Mouse (Mus musculus) R1 (cell line): ENCODE results near the gene Gng13.

Source experiments
- DNase-seq: peaks from one replicate; pipeline ENCODE4 v3.0.0-alpha.2; 2018; ENCODE audit warnings: low read depth, low spot score

Gng13 gene

DNA sequence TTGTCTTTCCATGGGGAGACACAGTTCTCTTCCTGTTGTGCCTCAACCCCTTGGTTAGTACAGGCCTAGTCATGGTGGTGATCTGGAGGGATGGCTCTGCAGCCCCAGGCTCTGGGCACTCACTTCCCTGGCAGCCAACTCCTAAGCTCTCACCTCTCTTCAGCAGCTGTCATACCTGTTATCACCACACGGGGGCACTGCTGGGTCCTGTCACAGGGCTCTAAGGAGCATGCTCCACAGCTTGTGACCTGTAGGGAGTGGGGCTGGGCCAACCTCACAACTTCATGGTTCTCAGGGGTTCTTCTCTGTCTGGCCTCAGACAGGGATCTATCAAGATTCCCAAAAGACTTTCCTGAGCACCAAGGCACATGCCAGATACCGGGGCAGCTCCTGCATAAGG, 15.1 kb downstream of the Gng13 start:
- DNase-seq: peak; percentile 70

DNA sequence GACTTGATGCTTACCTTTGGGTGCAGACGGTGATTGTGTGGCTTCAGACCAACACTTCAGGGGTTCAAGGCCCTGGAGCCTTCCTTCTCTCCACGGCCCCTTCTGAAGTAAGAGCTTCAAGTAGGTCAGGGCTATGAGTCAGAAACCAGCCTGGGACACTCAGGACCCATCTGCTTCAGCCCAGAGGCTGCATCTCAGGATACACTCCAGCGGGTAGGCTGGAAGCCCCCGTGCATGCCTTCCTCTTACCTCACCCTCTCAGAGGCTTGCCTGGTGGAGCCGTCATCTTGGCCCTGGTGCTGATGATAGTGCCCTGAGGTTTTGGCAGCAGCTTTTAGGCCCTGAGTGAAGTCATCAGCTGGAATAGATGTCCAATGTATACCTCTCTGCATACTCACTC, 18.3 kb downstream of the Gng13 start:
- DNase-seq: no peak

- DNase-seq: no peak
These were observed 18.8 kb downstream of the Gng13 start, which contains the start of gene Mslnl for GRCm38 (mm10) chr17:25735745-25736144. Gene Mslnl (plus strand): TSS chr17:25736042.

DNA sequence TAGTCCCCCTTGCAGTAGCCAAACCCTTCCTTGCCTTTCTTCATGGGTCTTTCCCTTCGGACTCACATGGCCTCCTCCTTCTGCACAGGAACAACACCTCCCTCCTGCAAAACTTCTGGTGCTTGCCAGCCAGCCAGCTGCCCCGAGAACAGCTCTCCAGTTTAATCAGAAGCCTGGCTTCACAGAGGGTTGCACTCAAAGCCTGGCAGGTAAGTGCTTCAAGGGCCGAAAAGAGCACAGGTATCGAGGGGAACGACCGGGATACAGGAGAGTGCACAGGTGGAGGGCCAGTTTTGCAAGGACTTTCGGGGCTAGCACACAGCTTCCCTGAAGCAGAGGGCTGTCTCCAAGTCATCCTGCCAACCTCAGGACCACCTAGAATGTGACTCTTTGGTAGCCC, 21.9 kb downstream of the Gng13 start:
- DNase-seq: no peak

GRCm38 (mm10) chr17:25741471-25741870, 24.5 kb downstream of the Gng13 start:
- DNase-seq: peak; percentile 67

DNA sequence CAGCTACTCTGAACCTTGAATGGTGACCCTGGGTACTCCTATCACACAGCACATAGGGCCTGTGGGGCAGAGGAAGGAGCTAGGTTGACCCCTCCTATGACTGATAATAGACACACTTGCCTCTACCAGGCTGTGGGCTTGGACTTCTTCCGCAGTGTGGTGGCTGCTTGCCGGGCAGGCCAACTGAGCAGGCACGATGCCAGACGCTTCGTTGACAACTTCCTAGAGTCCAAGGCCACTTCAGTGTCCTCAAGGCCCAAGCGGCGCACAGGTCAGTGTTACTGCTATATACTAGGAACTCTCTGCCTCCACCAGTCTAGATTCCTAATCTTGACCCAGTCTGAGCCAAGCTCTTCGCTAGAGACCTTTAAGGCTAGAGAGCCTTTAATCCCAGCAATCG, 26.9 kb downstream of the Gng13 start:
- no peak for DNase-seq

DNA sequence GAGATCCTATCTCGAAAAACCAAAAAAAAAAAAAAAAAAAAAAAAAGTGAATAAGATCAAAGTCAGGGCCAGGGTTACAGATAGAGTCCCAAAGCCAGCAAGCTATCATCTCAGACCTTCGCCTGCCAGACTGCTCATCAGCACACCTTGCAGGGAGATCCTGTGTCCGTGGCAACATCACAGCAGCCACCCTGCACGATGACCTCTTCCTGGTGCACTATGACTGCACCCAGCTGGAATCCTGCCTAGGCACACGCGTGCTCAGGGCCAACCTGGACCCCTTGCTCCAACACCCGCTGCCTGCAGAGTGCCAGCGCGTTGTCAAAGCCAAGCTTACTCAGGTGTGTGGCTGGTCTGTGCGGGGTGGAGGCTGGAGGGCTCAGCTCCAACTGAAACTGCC, 27.3 kb downstream of the Gng13 start:
- DNase-seq: no peak

DNA sequence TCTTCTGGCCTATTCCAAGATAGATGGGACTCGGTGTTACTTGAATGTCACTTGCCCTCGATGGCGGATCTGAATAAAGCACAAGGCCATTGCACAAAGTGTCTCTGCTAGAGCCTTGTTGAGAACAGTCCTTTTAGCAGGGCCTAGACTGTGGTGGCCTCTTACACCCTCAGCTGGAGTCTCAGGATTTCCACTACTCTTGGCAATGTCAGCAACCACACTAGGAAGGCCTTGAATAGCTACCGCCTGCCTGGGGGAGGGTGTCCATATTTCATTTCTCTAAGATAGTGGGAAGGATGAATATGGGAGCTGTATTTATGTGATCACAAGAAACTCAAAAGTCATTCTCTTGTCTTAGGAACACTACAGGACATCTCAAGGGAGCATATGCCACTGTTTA, 31.3 kb downstream of the Gng13 start:
- no peak for DNase-seq

DNA sequence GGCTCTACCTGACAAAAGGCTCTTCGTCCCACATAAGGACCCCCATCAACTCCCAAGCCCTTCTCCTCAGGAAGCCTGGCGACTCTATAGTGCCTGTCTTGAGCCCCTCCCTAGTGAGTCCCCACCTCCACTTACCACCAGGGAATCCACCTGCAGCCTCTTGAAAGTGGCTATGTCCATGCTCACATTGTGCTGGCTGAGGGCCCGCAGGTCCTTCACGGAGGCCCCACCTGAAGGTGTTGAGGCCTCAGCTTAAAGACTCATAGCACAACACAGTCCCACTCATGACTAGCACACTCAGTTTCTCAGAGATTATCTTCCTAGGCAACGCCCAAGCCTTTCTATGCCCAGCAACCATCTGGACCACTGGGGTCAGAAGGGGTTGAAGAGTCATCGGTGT, 32.3 kb downstream of the Gng13 start:
- no peak for DNase-seq

DNA sequence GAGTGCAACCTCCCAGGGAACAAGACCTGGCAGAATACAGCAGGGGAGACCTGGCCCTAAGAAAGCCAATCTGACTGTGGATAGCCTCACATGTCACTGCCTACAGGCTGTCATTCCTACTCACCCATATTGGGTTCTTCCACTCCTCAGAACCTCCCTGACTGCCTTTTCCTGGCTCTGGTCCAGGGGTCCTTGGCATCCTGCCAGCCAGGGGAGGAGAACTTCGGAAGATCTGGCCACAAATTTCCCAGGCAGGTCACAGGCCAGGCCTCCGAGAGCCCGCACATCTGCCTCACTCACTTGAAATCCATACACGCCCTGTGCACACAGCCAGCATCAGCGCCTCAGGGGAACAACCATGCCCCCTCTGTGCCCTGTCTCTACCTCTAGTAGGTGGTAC, 34.5 kb downstream of the Gng13 start:
- no peak for DNase-seq

DNA sequence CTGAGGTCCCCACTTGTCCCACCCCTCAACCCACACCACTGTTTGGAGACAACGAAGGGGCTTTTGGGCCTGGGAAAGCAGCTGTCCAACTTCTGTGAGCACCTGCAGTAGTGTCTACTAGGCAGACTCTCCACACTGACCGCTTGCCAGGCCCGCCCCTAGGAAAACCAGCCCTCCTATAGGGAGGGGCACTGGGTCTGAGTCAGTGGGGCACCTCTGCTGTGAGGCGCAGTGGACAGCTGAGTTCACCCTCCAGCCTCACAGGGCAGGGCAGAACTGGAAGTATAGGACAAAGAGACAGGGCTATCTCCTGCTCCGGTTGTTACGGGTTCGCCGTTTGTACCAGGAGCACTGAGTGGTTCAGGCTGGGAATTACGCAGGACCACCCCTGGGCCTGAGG, 37.3 kb downstream of the Gng13 start, which contains the start of gene Msln:
TSS of gene Msln (minus strand) at position 138 of the 400 bp plus-strand sequence.
- DNase-seq: no peak

- peak; percentile 86 for DNase-seq
These were observed 38.1 kb downstream of the Gng13 start for GRCm38 (mm10) chr17:25755086-25755485.

- peak; percentile 93 for DNase-seq
These were observed 38.8 kb downstream of the Gng13 start for GRCm38 (mm10) chr17:25755627-25756377.

- DNase-seq: peak; percentile 99
These were observed 39.6 kb downstream of the Gng13 start for GRCm38 (mm10) chr17:25756378-25757242.

DNA sequence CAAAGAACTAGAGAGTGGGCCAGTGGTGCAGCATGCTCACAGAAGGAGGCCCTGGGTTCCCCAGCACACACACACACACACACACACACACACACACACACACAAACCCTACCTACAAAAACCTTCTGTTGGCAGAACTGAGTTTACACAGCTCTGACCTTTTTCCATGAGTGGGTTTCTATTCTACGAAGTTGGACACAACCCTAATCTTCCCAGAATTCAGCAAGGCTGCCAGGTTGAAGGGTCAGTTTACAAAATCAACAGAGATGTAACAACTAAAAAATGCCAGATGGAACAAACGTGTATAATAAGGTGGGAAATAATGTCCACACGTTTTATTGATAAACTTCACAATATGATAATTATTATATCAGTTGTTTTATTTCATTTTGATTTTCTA, 40.7 kb downstream of the Gng13 start:
- no peak for DNase-seq

DNA sequence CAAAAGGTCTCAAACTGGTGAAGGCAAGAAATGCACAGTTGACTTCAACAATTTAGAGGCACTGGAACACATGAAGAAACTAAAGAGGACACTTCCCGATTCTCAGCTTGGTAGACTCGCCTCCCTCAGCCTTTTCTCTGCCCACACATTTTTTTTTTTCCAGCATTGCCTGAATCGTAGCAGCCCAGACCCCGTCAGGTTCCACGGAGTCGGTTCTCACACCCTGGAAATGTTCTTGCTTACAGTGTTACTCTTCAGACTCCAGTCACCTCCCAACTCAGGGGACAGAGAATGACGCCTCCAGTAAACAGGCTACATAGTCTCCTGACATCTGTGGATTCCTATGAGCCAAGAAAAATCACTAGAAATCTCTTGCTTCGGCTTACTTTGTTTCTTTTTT, 43.2 kb downstream of the Gng13 start:
- no peak for DNase-seq

DNA sequence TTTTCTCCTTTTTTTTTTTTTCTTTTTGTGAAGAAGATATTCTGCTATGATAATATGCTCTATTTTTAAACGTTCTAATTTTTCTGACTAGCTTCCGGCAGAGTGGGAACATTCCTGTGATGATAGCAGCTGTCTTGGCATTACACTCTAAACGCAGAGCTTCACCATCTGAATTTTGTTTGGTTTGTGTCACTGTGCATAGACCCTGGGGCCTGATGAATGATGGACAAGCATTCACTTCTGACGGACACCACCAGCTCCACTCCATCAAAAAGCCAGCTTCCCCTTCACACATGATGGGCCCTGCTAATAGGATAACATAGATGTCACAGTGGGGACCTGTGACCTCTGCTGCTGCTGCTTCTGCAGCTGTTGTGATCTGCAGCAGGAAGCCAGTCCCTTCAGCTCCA, 44.6 kb downstream of the Gng13 start:
- DNase-seq: no peak

DNA sequence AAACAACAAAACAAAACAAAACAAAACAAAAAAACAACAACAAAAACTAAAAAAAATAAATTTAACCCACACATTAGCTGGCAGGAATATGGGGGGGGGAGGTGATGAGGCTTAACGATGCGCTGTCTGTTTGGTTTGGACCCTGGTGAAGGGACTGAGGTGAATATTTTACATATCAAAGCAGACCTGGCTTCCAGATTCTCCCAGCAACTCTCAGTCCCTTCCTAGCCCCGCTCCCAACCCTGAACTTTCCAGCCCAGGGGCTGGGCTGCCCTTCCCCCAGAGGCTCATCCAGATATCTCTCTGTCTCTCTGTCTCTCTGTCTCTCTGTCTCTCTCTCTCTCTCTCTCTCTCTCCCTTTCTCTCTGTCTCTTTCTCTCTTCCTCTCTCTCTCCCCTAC, 45.6 kb downstream of the Gng13 start:
- peak; percentile 60 for DNase-seq

DNA sequence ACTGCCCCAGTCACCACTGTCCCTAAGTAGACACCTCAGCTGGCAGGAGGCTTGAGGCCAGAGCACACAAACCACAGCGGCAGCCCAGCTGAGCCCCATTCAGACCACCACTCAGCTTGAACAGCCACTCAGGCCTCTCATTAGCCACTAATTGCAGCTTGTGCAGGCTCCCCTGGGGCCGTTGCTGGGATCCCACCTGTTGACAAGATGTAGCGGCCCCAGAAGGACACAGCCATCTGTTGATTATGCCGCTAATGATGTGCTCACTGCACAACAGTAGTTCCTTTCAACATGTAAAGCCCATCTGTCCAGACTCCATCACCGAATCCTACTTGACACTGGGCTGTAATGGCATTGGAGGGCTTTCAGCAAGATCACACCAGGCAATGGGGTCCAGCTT, 48.9 kb downstream of the Gng13 start:
- DNase-seq: no peak
